Mouse (Mus musculus) olfactory bulb, adult 2 months (tissue): ENCODE data around the gene Zfp1. TPM values are rescaled to one million over a fixed set of nuclear protein-coding genes. Genes with fewer than 3 reads are reported as not detected.

Experiments
- H3K27ac ChIP-seq: fragments of 200-500 bp; 2 replicates; pipeline ENCODE4 v1.5.1; 2012; ENCODE audit warnings: low read depth, low read length; ENCODE audit not compliant: insufficient read depth
- H3K4me1 ChIP-seq: fragments of 200-500 bp; 2 replicates; pipeline ENCODE4 v1.6.1; 2012; ENCODE audit warnings: low read length; ENCODE audit not compliant: control insufficient read depth, insufficient read depth
- H3K4me3 ChIP-seq: fragments of 200-500 bp; 2 replicates; pipeline ENCODE4 v1.5.1; 2012; ENCODE audit warnings: mild to moderate bottlenecking, low read depth, low read length, moderate library complexity; ENCODE audit not compliant: insufficient read depth
- CTCF ChIP-seq: fragments of 200-500 bp; IDR thresholded peaks from 2 replicates; pipeline ENCODE4 v1.5.1; 2012; ENCODE audit warnings: low read depth, mild to moderate bottlenecking, low read length, moderate library complexity; ENCODE audit not compliant: insufficient read depth
- POLR2A ChIP-seq: fragments of 200-500 bp; IDR thresholded peaks from 2 replicates; pipeline ENCODE4 v1.6.1; 2012; ENCODE audit warnings: mild to moderate bottlenecking, low read depth, low read length, moderate library complexity; ENCODE audit not compliant: insufficient read depth
- WGBS: fragments of 180-500 bp; shearing (Covaris S2); methylation state at CpG from one replicate; pipeline ENCODE4 v1.1.7; 2018; 5-methylcytosine and 5-hydroxymethylcytosine counted together
- polyA plus RNA-seq: library from polyadenylated mRNA; stranded (reverse); fragments of >200 nt; gene quantifications from 2 replicates; pipeline ENCODE4 v1.2.4, GENCODE M21; 2012; ENCODE audit warnings: low replicate concordance; ENCODE audit not compliant: missing spikeins, insufficient read depth, insufficient read length

The Zfp1 gene
- polyA plus RNA-seq = not detected in 2 replicates

GRCm38 (mm10) chr8:111643264-111644141 lies at the start of gene Zfp1:
TSS of gene Zfp1 (plus strand) at chr8:111643401.
- peaks cover under 1% of the 10 kb centered on the region; the same call in 1 of the 2 replicates for H3K4me1 ChIP-seq
- peak within 1 kb of the TSS; percentile 60 for H3K4me3 ChIP-seq
- WGBS = under 1% methylated on average over 75 of the region's 75 CpGs
- TF ChIP-seq CTCF = 0 out of 2 replicates have a peak, but pooled peaks have one; percentile 18
- peak; percentile 43; the same call in 1 of the 2 replicates for TF ChIP-seq POLR2A
- H3K27ac ChIP-seq = peak within 1 kb of the TSS; percentile 75

GRCm38 (mm10) chr8:111594044-111594840 lies 49.0 kb upstream of the Zfp1 start:
- Histone ChIP-seq H3K4me1 (peaks cover 23% of the 10 kb centered on the region), H3K27ac (no peak overlapping the region), H3K4me3 (no peak overlapping the region)
- TF ChIP-seq POLR2A (no peak), CTCF (no peak)
- 75% methylated on average over 3 of the region's 3 CpGs for WGBS

DNA sequence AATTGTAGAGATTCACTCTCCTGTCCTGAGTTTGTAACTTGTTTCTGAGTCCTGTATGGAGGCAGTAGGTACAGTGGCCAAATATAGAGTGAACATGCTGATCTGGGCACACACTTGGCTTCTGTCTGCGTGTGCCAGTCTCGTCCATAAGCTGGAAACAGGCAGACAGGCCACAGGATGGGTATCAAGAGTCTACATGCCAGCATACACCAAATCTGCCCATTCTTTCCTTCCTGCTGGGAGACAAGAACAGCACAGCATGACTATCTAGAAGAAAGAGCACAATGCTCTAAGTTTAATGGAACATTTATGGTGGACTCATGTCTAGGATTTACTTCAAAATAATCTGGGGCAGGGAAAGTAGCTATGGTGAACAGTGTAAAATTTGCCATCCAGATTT lies 48.2 kb upstream of the Zfp1 start:
- peaks cover 21% of the 10 kb centered on the region for H3K4me1 ChIP-seq
- H3K27ac ChIP-seq = no peak overlapping the region
- 87% methylated on average over 2 of the region's 2 CpGs for WGBS
- H3K4me3 ChIP-seq = no peak overlapping the region
- TF ChIP-seq POLR2A (no peak), CTCF (no peak)

GRCm38 (mm10) chr8:111595712-111596484 lies 47.3 kb upstream of the Zfp1 start:
- no peak overlapping the region for H3K4me3 ChIP-seq
- no peak overlapping the region for H3K27ac ChIP-seq
- WGBS = 80% methylated on average over 15 of the region's 15 CpGs
- H3K4me1 ChIP-seq = peaks cover 21% of the 10 kb centered on the region
- TF ChIP-seq POLR2A = no peak
- TF ChIP-seq CTCF = no peak

DNA sequence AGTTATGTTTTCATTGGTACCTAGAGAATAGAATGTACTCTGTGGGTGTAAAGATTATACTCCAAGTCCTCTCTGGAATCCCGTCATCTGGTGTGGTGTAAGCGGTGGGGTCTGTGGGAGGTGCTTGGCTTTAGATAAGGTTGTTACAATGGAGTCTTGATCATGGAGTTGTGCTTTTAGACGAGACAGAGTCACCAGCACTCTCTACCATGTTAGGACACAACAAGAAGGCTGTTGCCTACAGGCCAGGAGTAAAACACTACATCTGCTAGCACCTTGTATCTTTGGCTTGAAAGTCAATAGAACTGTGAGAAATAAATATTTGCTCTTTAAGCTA lies 46.7 kb upstream of the Zfp1 start:
- Histone ChIP-seq H3K4me3 (no peak overlapping the region), H3K27ac (no peak overlapping the region), H3K4me1 (peaks cover 21% of the 10 kb centered on the region)
- 44% methylated on average over 3 of the region's 3 CpGs for WGBS
- TF ChIP-seq CTCF (no peak), POLR2A (no peak)

DNA sequence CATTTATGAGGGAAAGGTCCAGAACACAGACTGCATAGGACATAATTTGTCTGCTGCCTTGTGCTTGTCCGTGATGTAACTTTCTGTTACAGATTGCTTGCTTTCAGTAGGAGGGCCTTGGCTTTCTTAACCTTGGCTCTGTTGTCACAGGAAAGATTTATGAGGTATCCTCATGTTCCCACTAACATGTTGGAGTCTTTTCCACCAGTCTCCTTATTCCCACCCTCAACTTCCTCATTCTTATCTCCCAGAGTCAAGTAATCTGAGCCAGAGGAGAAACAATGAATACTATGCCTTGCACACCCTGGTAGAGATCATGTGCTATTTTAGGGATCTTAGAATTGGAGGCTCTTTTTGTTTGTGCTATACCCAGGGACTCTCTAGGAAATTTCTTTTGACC lies 45.9 kb upstream of the Zfp1 start:
- Histone ChIP-seq H3K4me1 (peaks cover 18% of the 10 kb centered on the region), H3K4me3 (no peak overlapping the region), H3K27ac (no peak overlapping the region)
- WGBS = 57% methylated on average over 1 of the region's 1 CpGs
- no peak for TF ChIP-seq POLR2A
- no peak for TF ChIP-seq CTCF

DNA sequence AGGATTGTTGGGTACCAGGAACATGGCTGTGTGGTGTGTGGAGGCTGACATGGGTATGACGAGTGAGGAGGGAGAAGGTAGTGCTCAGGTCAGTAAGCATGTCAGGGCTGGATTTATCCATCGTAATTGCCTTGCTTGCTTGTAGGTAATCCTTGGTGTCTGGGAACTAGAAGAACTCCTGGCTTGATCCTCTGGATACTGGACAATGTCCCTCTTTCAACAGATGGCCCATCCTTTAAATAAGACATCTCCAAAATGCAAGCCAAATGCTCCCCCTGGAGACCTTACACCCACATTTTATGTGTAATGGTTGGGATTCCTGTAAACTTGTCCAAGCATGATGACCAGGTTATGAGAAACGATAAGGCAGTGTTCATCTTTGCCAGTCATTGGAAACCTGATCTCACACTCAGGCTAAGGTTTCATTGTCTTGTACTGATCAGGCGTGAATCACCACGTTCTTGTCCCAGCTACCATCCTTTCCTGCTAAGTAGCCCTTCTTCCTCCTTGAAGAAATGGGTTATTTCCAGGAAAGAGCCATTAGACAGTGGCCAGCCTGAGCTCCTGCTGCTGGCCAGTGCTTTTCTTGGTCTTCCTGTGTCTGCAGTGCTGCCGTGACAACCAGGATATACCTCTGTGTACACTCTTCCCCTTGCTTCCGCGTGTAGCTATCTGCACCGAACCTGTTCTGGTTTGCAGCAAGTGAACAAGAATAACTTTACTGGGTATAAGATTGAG lies 43.3 kb upstream of the Zfp1 start:
- TF ChIP-seq POLR2A (no peak), CTCF (no peak)
- H3K4me1 ChIP-seq = peaks cover 11% of the 10 kb centered on the region
- no peak overlapping the region for H3K27ac ChIP-seq
- 82% methylated on average over 9 of the region's 9 CpGs for WGBS
- no peak overlapping the region for H3K4me3 ChIP-seq

GRCm38 (mm10) chr8:111602050-111602449 lies 41.2 kb upstream of the Zfp1 start:
- Histone ChIP-seq H3K27ac (no peak overlapping the region), H3K4me3 (no peak overlapping the region), H3K4me1 (peaks cover 13% of the 10 kb centered on the region)
- WGBS = 85% methylated on average over 4 of the region's 4 CpGs
- TF ChIP-seq POLR2A (no peak), CTCF (no peak)
